Comparison of ENCODE assay signal across 12 mouse cellular contexts in the genomic region with DNA sequence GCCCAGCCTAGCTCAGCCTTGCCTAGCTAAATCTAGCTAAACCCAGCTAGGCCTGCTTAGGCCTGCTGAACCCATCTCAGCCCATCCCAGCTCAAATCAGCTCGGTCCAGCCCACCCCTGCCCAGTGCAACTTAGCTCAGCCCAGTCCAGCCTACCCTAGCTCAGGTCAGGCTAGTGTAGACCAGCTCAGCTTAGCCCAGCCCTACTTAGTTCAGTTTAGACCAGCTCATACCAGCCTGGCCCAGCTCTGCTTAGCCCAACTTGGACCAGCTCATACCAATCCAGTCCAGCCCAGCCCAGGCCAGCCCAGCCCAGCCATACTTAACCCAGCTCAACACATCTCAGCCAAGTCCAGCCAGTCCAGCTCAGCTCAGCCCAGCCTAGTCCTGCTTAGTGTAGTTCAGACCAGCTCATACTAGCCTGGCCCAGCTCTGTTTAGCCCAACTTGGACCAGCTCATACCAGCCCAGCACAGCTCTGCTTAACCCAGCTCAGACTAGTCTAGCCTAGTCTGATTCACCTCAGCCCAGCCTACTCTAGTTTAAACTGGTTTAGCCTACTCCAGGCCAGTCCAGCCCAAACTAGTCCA.
A peak's percentile ranks its signal among the peaks of the same experiment; 100 is the strongest.
DNase-seq lines count a peak whose midpoint lies in the region; ATAC-seq lines count a peak whose summit lies in the region.
"Had no signal": no experiment of that assay in that cellular context is flagged by ENCODE, and none has a peak within 500 bp of the region (broad histone marks: within the 10 kb centered on the region; RNA-seq: fewer than 3 reads in every experiment).

No protein-coding gene starts in this region.

- no peak overlapping the region for H3K9ac ChIP-seq in kidney, embryonic 15.5 days
- no peak overlapping the region for H3K9ac ChIP-seq in embryonic facial prominence, embryonic 13.5 days
- H3K9ac ChIP-seq in hindbrain, embryonic 16.5 days (ENCODE audit: low read depth, low read length): no peak overlapping the region
- no peak overlapping the region for H3K9ac ChIP-seq in midbrain, embryonic 14.5 days (replicated peaks; ENCODE audit: low read length)

- DNase-seq in kidney, adult 11 months: no peak
- no peak for DNase-seq in midbrain, embryonic 14.5 days
- no peak for DNase-seq in yolk sac, embryonic 10.5 days (ENCODE audit: low spot score)
- no peak for DNase-seq in testis, postnatal 10 days (ENCODE audit: low spot score)
- DNase-seq in left cerebral cortex, postnatal 10 days (ENCODE audit: extremely low spot score in 1 of 2, low spot score in 2 of 2): no peak
- DNase-seq: cerebellum, adult 8-10 months; layer of hippocampus, postnatal 36 days; right cerebral cortex, postnatal 25 days; thymus, postnatal 25 days had no signal

- H3K36me3 ChIP-seq in kidney, embryonic 15.5 days: no peaks in the 10 kb centered on the region
- no peaks in the 10 kb centered on the region for H3K36me3 ChIP-seq in embryonic facial prominence, embryonic 13.5 days
- no peaks in the 10 kb centered on the region for H3K36me3 ChIP-seq in hindbrain, embryonic 16.5 days (ENCODE audit: control insufficient read depth, insufficient read depth, low read length)
- no peaks in the 10 kb centered on the region for H3K36me3 ChIP-seq in midbrain, embryonic 14.5 days (ENCODE audit: control insufficient read depth, insufficient read depth, low read length)

- no peak overlapping the region for H3K4me2 ChIP-seq in kidney, embryonic 15.5 days
- H3K4me2 ChIP-seq in embryonic facial prominence, embryonic 13.5 days: no peak overlapping the region
- no peak overlapping the region for H3K4me2 ChIP-seq in hindbrain, embryonic 16.5 days (ENCODE audit: low read length)
- H3K4me2 ChIP-seq in midbrain, embryonic 14.5 days (ENCODE audit: low read length): no peak overlapping the region

- peak; percentile 47 for ATAC-seq in kidney, embryonic 15.5 days (replicated peaks; ENCODE audit: low FRiP score)
- peak; percentile 56 for ATAC-seq in embryonic facial prominence, embryonic 13.5 days (ENCODE audit: insufficient number of reproducible peaks, insufficient read depth, low FRiP score, low TSS enrichment, low read depth)
- ATAC-seq in hindbrain, embryonic 16.5 days: 0 out of 2 replicates have a peak, but pooled peaks have one; percentile 34
- ATAC-seq in midbrain, embryonic 14.5 days (ENCODE audit: low FRiP score, low TSS enrichment): peak; percentile 44

- H3K9me3 ChIP-seq in kidney, embryonic 15.5 days (replicated peaks): no peaks in the 10 kb centered on the region
- no peaks in the 10 kb centered on the region for H3K9me3 ChIP-seq in embryonic facial prominence, embryonic 13.5 days
- no peaks in the 10 kb centered on the region for H3K9me3 ChIP-seq in hindbrain, embryonic 16.5 days (ENCODE audit: control insufficient read depth, low read length)
- H3K9me3 ChIP-seq in midbrain, embryonic 14.5 days (ENCODE audit: control insufficient read depth, low read length): no peaks in the 10 kb centered on the region

- no peaks in the 10 kb centered on the region for H3K4me1 ChIP-seq in kidney, embryonic 15.5 days
- H3K4me1 ChIP-seq in embryonic facial prominence, embryonic 13.5 days: no peaks in the 10 kb centered on the region
- H3K4me1 ChIP-seq in hindbrain, embryonic 16.5 days (ENCODE audit: control insufficient read depth, insufficient read depth, low read depth, low read length): no peaks in the 10 kb centered on the region
- no peaks in the 10 kb centered on the region for H3K4me1 ChIP-seq in midbrain, embryonic 14.5 days (ENCODE audit: control insufficient read depth, insufficient read depth, low read length)

- no peak overlapping the region for H3K27ac ChIP-seq in kidney, embryonic 15.5 days
- H3K27ac ChIP-seq in embryonic facial prominence, embryonic 13.5 days: no peak overlapping the region
- H3K27ac ChIP-seq in hindbrain, embryonic 16.5 days (ENCODE audit: low read depth, low read length): no peak overlapping the region
- no peak overlapping the region for H3K27ac ChIP-seq in midbrain, embryonic 14.5 days (replicated peaks; ENCODE audit: low read depth, low read length)

- no peaks in the 10 kb centered on the region for H3K27me3 ChIP-seq in kidney, embryonic 15.5 days
- no peaks in the 10 kb centered on the region for H3K27me3 ChIP-seq in embryonic facial prominence, embryonic 13.5 days
- H3K27me3 ChIP-seq in hindbrain, embryonic 16.5 days (replicated peaks; ENCODE audit: control insufficient read depth, insufficient read depth, low read length): no peaks in the 10 kb centered on the region
- H3K27me3 ChIP-seq in midbrain, embryonic 14.5 days (ENCODE audit: control insufficient read depth, insufficient read depth, low read length): no peaks in the 10 kb centered on the region

- intact Hi-C loops in left cerebral cortex, postnatal 10 days (cut with DNase I): no loop called here

- no peak overlapping the region for H3K4me3 ChIP-seq in kidney, embryonic 15.5 days (replicated peaks)
- H3K4me3 ChIP-seq in embryonic facial prominence, embryonic 13.5 days: no peak overlapping the region
- no peak overlapping the region for H3K4me3 ChIP-seq in hindbrain, embryonic 16.5 days (ENCODE audit: low read length)
- H3K4me3 ChIP-seq in midbrain, embryonic 14.5 days (replicated peaks; ENCODE audit: low read depth, low read length): no peak overlapping the region

- WGBS in kidney, embryonic 15.5 days: 94% methylated on average over 1 of the region's 1 CpGs
- WGBS in embryonic facial prominence, embryonic 13.5 days: 68% methylated on average over 1 of the region's 1 CpGs
- 85% methylated on average over 1 of the region's 1 CpGs for WGBS in hindbrain, embryonic 16.5 days
- WGBS in midbrain, embryonic 14.5 days: 83% methylated on average over 1 of the region's 1 CpGs
